Mouse (Mus musculus) kidney, adult 18-20 months (tissue): ENCODE measurements around the gene Zfp654.
A peak's percentile ranks its signal among the peaks of the same experiment; 100 is the strongest.
"Not testable (repeated sequence)": the region's sequence is repeated elsewhere in the genome, so short reads cannot be mapped to it uniquely, and the experiment has no call there.

ENCODE experiments used
- DNase-seq: peaks from one replicate; pipeline ENCODE4 v3.0.0; 2021

Gene Zfp654

GRCm38 (mm10) chr16:64851563-64852362, at the start of gene Zfp654, which contains the start of gene Cggbp1:
Zfp654 (minus strand) TSS chr16:64851652.
Cggbp1 (plus strand) TSS chr16:64851996.
- DNase-seq = peak; percentile 100

- DNase-seq = no peak
Observed at GRCm38 (mm10) chr16:64899084-64899483, 47.6 kb upstream of the Zfp654 start.

GRCm38 (mm10) chr16:64889496-64889895, 38.0 kb upstream of the Zfp654 start:
- no peak for DNase-seq

- no peak for DNase-seq
Observed at GRCm38 (mm10) chr16:64885547-64885946, 34.1 kb upstream of the Zfp654 start.

- no peak for DNase-seq
Observed at GRCm38 (mm10) chr16:64885142-64885541, 33.7 kb upstream of the Zfp654 start.

GRCm38 (mm10) chr16:64884420-64884838, 33.0 kb upstream of the Zfp654 start:
- DNase-seq = no peak

GRCm38 (mm10) chr16:64883896-64884295, 32.4 kb upstream of the Zfp654 start:
- no peak for DNase-seq

GRCm38 (mm10) chr16:64881442-64881841, 30.0 kb upstream of the Zfp654 start:
- DNase-seq = no peak

GRCm38 (mm10) chr16:64880986-64881385, 29.5 kb upstream of the Zfp654 start:
- no peak for DNase-seq

- no peak for DNase-seq
Observed at GRCm38 (mm10) chr16:64879735-64880134, 28.3 kb upstream of the Zfp654 start.

GRCm38 (mm10) chr16:64878611-64879132, 27.2 kb upstream of the Zfp654 start:
- DNase-seq = no peak

- no peak for DNase-seq
Observed at GRCm38 (mm10) chr16:64877314-64877713, 25.9 kb upstream of the Zfp654 start.

GRCm38 (mm10) chr16:64876631-64877265, 25.3 kb upstream of the Zfp654 start:
- DNase-seq = no peak

GRCm38 (mm10) chr16:64875822-64876221, 24.4 kb upstream of the Zfp654 start:
- DNase-seq = no peak

- no peak for DNase-seq
Observed at GRCm38 (mm10) chr16:64875384-64875783, 23.9 kb upstream of the Zfp654 start.

GRCm38 (mm10) chr16:64873416-64874305, 22.2 kb upstream of the Zfp654 start:
- DNase-seq = peak; percentile 78

GRCm38 (mm10) chr16:64872841-64873240, 21.4 kb upstream of the Zfp654 start:
- DNase-seq = no peak

- no peak for DNase-seq
Observed at GRCm38 (mm10) chr16:64872296-64872695, 20.8 kb upstream of the Zfp654 start.

GRCm38 (mm10) chr16:64869621-64870020, 18.2 kb upstream of the Zfp654 start:
- DNase-seq = no peak

- DNase-seq = no peak
Observed at GRCm38 (mm10) chr16:64868613-64869012, 17.2 kb upstream of the Zfp654 start.

GRCm38 (mm10) chr16:64865841-64866240, 14.4 kb upstream of the Zfp654 start:
- DNase-seq = not testable (repeated sequence)

GRCm38 (mm10) chr16:64856946-64857345, 5.5 kb upstream of the Zfp654 start:
- DNase-seq = no peak

GRCm38 (mm10) chr16:64852891-64853290, 1.4 kb upstream of the Zfp654 start:
- DNase-seq = no peak
